In the genomic region with DNA sequence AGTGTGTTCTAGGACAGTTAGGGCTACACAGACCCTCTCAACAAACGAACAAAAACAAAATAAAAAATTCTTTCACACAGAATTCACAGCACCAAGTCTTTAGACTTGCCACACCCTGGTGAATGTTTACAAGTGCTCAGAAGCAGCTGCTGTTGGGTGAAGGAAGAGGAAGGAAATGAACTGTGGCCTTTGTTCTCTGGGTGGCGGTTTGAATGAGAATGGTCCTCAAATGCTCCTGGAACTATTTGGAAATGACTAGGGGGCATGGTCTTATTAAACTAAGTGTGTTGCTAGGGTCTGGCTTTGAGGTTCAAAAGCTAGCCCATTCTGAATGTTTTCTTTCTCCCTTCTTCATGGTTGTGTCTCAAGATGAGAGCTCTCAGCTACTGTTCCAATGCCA, we compare ENCODE assay signal across 10 mouse cellular contexts. TPM values are rescaled to one million over a fixed set of nuclear protein-coding genes. Genes with fewer than 3 reads are reported as not detected.
DNase-seq lines count a peak whose midpoint lies in the region; ATAC-seq lines count a peak whose summit lies in the region.
"Had no signal": no experiment of that assay in that cellular context is flagged by ENCODE, and none has a peak within 500 bp of the region (broad histone marks: within the 10 kb centered on the region; RNA-seq: fewer than 3 reads in every experiment).

No protein-coding gene starts in this region.

- H3K9me3 ChIP-seq in midbrain, embryonic 11.5 days (ENCODE audit: control insufficient read depth, low read length): no peaks in the 10 kb centered on the region
- no peaks in the 10 kb centered on the region for H3K9me3 ChIP-seq in midbrain, embryonic 13.5 days
- H3K9me3 ChIP-seq in midbrain, embryonic 16.5 days (replicated peaks; ENCODE audit: control insufficient read depth, low read length, poor library complexity, severe bottlenecking): no peaks in the 10 kb centered on the region
- H3K9me3 ChIP-seq: hindbrain, embryonic 15.5 days had no signal

- H3K27me3 ChIP-seq in midbrain, embryonic 11.5 days (ENCODE audit: control insufficient read depth, insufficient read depth, low read length): no peaks in the 10 kb centered on the region
- no peaks in the 10 kb centered on the region for H3K27me3 ChIP-seq in midbrain, embryonic 13.5 days
- H3K27me3 ChIP-seq in midbrain, embryonic 16.5 days (ENCODE audit: control insufficient read depth, insufficient read depth, low read depth, low read length): no peaks in the 10 kb centered on the region
- H3K27me3 ChIP-seq: hindbrain, embryonic 15.5 days had no signal

- no peak overlapping the region for H3K9ac ChIP-seq in midbrain, embryonic 11.5 days (ENCODE audit: low read length)
- no peak overlapping the region for H3K9ac ChIP-seq in midbrain, embryonic 13.5 days (replicated peaks)
- no peak overlapping the region for H3K9ac ChIP-seq in midbrain, embryonic 16.5 days (ENCODE audit: low read depth, low read length)
- H3K9ac ChIP-seq: hindbrain, embryonic 15.5 days had no signal

- H3K4me1 ChIP-seq in midbrain, embryonic 11.5 days (ENCODE audit: control insufficient read depth, insufficient read depth, low read length): no peaks in the 10 kb centered on the region
- H3K4me1 ChIP-seq in midbrain, embryonic 13.5 days (replicated peaks): peaks cover 3% of the 10 kb centered on the region
- no peaks in the 10 kb centered on the region for H3K4me1 ChIP-seq in midbrain, embryonic 16.5 days (ENCODE audit: control insufficient read depth, insufficient read depth, low read length)

- no peak for ATAC-seq in midbrain, embryonic 11.5 days (ENCODE audit: low FRiP score)
- ATAC-seq in midbrain, embryonic 13.5 days: no peak
- peak; percentile 55 for ATAC-seq in activated CD4-positive, CD25-positive, alpha-beta regulatory T cell, adult 4 months
- ATAC-seq in midbrain, embryonic 16.5 days: no peak

- no peak overlapping the region for H3K4me3 ChIP-seq in midbrain, embryonic 11.5 days (ENCODE audit: low read depth, low read length)
- H3K4me3 ChIP-seq in midbrain, embryonic 13.5 days (replicated peaks): no peak overlapping the region
- H3K4me3 ChIP-seq in midbrain, embryonic 16.5 days (ENCODE audit: low read depth, low read length): no peak overlapping the region
- H3K4me3 ChIP-seq: hindbrain, embryonic 15.5 days had no signal

- 63% methylated on average over 2 of the region's 2 CpGs for WGBS in midbrain, embryonic 11.5 days
- 69% methylated on average over 2 of the region's 2 CpGs for WGBS in midbrain, embryonic 13.5 days
- 73% methylated on average over 2 of the region's 2 CpGs for WGBS in midbrain, embryonic 16.5 days

- no peak overlapping the region for H3K27ac ChIP-seq in midbrain, embryonic 11.5 days (ENCODE audit: low read depth, low read length)
- H3K27ac ChIP-seq in midbrain, embryonic 13.5 days: no peak overlapping the region
- H3K27ac ChIP-seq in midbrain, embryonic 16.5 days (ENCODE audit: low read length): no peak overlapping the region
- H3K27ac ChIP-seq: hindbrain, embryonic 15.5 days had no signal

- DNase-seq in midbrain, embryonic 11.5 days (ENCODE audit: low spot score, missing footprints): peak; percentile 66
- peak; percentile 69 for DNase-seq in lung, postnatal 36 days
- DNase-seq in thymus, postnatal 4 days: peak; percentile 49
- DNase-seq in adrenal gland, postnatal 10 days: no peak
- DNase-seq: cerebellum, adult 18-20 months; right cerebral cortex, postnatal 4 days had no signal

- H3K4me2 ChIP-seq in midbrain, embryonic 11.5 days: no peak overlapping the region
- H3K4me2 ChIP-seq in midbrain, embryonic 13.5 days (replicated peaks): no peak overlapping the region
- H3K4me2 ChIP-seq in midbrain, embryonic 16.5 days (ENCODE audit: low read length): no peak overlapping the region
- H3K4me2 ChIP-seq: hindbrain, embryonic 15.5 days had no signal

- H3K36me3 ChIP-seq in midbrain, embryonic 11.5 days (ENCODE audit: control insufficient read depth, insufficient read depth, low read length): no peaks in the 10 kb centered on the region
- no peaks in the 10 kb centered on the region for H3K36me3 ChIP-seq in midbrain, embryonic 13.5 days
- H3K36me3 ChIP-seq in midbrain, embryonic 16.5 days (ENCODE audit: control insufficient read depth, insufficient read depth, low read length): no peaks in the 10 kb centered on the region
- H3K36me3 ChIP-seq: hindbrain, embryonic 15.5 days had no signal

RNA-seq across cellular contexts. Expression of a gene that starts 18.4 kb away (rescaled TPM):
- polyA plus RNA-seq in midbrain, embryonic 11.5 days (2014; fragmentation: Nextera tagmentation; extraction: Ambion mirVana): 53.6 and 59.1 TPM in 2 replicates
- 43.9 and 50.3 TPM in 2 replicates for polyA plus RNA-seq in midbrain, embryonic 13.5 days (2015; fragmentation: Nextera tagmentation; extraction: Ambion mirVana)
- 100 to 1,000 TPM; 212 to 237 TPM for polyA plus RNA-seq in activated CD4-positive, CD25-positive, alpha-beta regulatory T cell, adult 4 months (2017; shearing (Covaris generic))
- 36.6 and 43.1 TPM in 2 replicates for polyA plus RNA-seq in midbrain, embryonic 16.5 days (2015; fragmentation: Nextera tagmentation; extraction: Ambion mirVana)
- total RNA-seq in adrenal gland, postnatal 10 days (2021): 10 to 100 TPM; 33.3 to 40.0 TPM
